Mouse (Mus musculus): ENCODE measurements around the gene Usp49. TPM values are rescaled to one million over a fixed set of nuclear protein-coding genes. Genes with fewer than 3 reads are reported as not detected.
"Not testable (repeated sequence)": the region's sequence is repeated elsewhere in the genome, so short reads cannot be mapped to it uniquely, and the experiment has no call there.

Gene Usp49
- polyA plus RNA-seq, 1 experiment from 2014 or later, result 4.5 TPM

DNA sequence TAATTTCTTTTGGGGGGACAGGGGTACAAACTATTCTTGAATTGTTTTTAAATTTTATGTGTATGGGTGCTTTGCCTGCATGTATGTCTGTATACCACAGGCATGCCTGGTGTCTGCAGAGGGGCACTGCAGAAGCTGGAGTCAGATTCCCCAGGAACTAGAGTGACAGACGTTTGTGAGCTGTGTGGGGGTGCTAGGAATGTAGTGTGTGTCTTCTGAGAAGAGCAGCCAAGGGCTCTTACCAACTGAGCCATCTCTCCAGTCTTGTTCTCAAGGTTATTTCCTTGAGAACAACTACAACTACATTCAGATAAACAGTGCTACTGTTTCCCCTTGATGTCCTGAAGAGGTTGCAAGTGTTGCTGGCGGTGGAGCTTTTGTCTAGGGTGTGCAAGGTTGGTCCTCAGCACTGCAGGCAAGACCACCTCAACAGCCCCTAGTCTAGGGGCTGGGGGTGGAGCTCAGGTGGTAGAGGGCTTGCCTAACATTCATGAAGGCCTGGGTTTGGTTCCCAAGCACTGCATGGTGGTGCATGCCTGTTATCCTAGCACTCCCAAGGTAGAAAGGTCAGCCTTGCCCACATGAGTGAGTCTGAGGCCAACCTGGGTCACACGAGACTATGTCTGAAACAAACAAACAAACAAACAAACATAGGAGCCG, 1.8 kb downstream of the Usp49 start:
- Histone ChIP-seq H3K36me3 (peaks cover 6% of the 10 kb centered on the region; the same call in 1 of the 2 replicates), H3K4me3 (no peak overlapping the region), H3K9me3 (no peaks in the 10 kb centered on the region), H3K4me1 (peaks cover 26% of the 10 kb centered on the region), H3K27me3 (ENCODE audit: insufficient read depth, poor library complexity, severe bottlenecking) (no peaks in the 10 kb centered on the region), H3K27ac (no peak overlapping the region)
- DNase-seq (ENCODE audit: low spot score), result peak; percentile 58
- 65% methylated on average over 4 of the region's 4 CpGs for WGBS

GRCm38 (mm10) chr17:47633999-47634770, 3.7 kb downstream of the Usp49 start:
- DNase-seq (ENCODE audit: low spot score), result no peak
- H3K27ac ChIP-seq, result no peak overlapping the region
- H3K4me1 ChIP-seq, result peaks cover 20% of the 10 kb centered on the region
- no peaks in the 10 kb centered on the region for H3K9me3 ChIP-seq
- no peak overlapping the region for H3K4me3 ChIP-seq
- WGBS, result 77% methylated on average over 7 of the region's 7 CpGs
- H3K27me3 ChIP-seq (ENCODE audit: insufficient read depth, poor library complexity, severe bottlenecking), result no peaks in the 10 kb centered on the region
- H3K36me3 ChIP-seq, result 0 out of 2 replicates have a peak, but pooled peaks cover 3% of the 10 kb centered on the region

DNA sequence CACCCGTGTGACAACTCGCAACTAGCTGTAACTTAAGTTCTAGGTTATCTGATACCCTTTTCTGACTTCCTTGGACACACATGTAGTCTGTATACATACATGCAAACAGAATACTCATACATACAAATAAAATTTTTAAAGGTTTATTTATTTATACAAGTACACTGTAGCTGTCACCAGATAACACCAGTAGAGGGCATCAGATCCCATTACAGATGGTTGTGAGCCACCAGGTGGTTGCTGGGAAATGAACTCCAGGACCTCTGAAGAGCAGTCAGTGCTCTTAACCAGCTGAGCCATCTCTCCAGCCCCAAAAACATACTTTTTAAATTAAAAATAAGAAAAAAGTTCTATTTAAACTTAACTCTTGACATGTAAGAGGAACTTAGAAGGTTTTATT, 12.5 kb downstream of the Usp49 start:
- H3K9me3 ChIP-seq, result no peaks in the 10 kb centered on the region
- H3K4me1 ChIP-seq, result no peaks in the 10 kb centered on the region
- H3K27me3 ChIP-seq (ENCODE audit: insufficient read depth, poor library complexity, severe bottlenecking), result no peaks in the 10 kb centered on the region
- no peak overlapping the region for H3K27ac ChIP-seq
- WGBS, result 74% methylated on average over 2 of the region's 2 CpGs
- H3K36me3 ChIP-seq, result no peaks in the 10 kb centered on the region
- DNase-seq (ENCODE audit: low spot score), result peak; percentile 27
- no peak overlapping the region for H3K4me3 ChIP-seq

- Histone ChIP-seq H3K4me3 (no peak overlapping the region), H3K27ac (no peak overlapping the region), H3K36me3 (no peaks in the 10 kb centered on the region), H3K27me3 (ENCODE audit: insufficient read depth, poor library complexity, severe bottlenecking) (no peaks in the 10 kb centered on the region), H3K9me3 (no peaks in the 10 kb centered on the region), H3K4me1 (no peaks in the 10 kb centered on the region)
- peak; percentile 82 for DNase-seq (ENCODE audit: low spot score)
- WGBS, result 79% methylated on average over 1 of the region's 1 CpGs
These were observed 16.2 kb downstream of the Usp49 start for GRCm38 (mm10) chr17:47646683-47647082.

DNA sequence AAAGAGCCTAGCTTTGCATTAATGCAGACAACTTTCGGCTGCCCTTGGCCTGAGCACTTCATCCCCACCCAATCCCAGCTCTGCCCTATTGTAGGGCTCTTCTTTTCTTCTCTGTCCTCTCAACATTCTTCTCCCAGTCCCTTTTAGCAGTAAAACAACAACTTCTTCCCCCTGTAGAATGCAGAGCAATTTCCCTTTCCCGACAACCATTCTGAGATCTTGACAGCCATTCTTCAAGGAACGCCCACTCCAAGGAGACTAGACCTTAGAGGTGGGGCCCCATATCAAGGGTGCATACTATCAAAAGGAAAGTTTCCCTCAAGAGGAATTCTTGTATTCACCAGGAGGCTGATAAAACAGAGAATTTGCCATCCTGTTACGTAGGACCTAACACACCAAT, 18.5 kb downstream of the Usp49 start:
- Histone ChIP-seq H3K4me3 (no peak overlapping the region), H3K9me3 (no peaks in the 10 kb centered on the region), H3K36me3 (peaks cover 4% of the 10 kb centered on the region; the same call in 1 of the 2 replicates), H3K27me3 (ENCODE audit: insufficient read depth, poor library complexity, severe bottlenecking) (no peaks in the 10 kb centered on the region), H3K27ac (no peak overlapping the region), H3K4me1 (no peaks in the 10 kb centered on the region)
- DNase-seq (ENCODE audit: low spot score), result peak; percentile 30
- WGBS, result 65% methylated on average over 4 of the region's 4 CpGs

- no peaks in the 10 kb centered on the region for H3K4me1 ChIP-seq
- DNase-seq (ENCODE audit: low spot score), result peak; percentile 63
- no peak overlapping the region for H3K4me3 ChIP-seq
- H3K36me3 ChIP-seq, result peaks cover 7% of the 10 kb centered on the region; the same call in 1 of the 2 replicates
- no peaks in the 10 kb centered on the region for H3K9me3 ChIP-seq
- WGBS, result 80% methylated on average over 2 of the region's 2 CpGs
- no peak overlapping the region for H3K27ac ChIP-seq
- no peaks in the 10 kb centered on the region for H3K27me3 ChIP-seq (ENCODE audit: insufficient read depth, poor library complexity, severe bottlenecking)
These were observed 21.5 kb downstream of the Usp49 start for GRCm38 (mm10) chr17:47651953-47652352.

GRCm38 (mm10) chr17:47654346-47654745, 23.9 kb downstream of the Usp49 start:
- H3K27me3 ChIP-seq (ENCODE audit: insufficient read depth, poor library complexity, severe bottlenecking); H3K9me3 ChIP-seq; H3K36me3 ChIP-seq; H3K27ac ChIP-seq; H3K4me1 ChIP-seq; H3K4me3 ChIP-seq: not testable (repeated sequence)
- 94% methylated on average over 8 of the region's 8 CpGs for WGBS
- peak; percentile 56 for DNase-seq (ENCODE audit: low spot score)

GRCm38 (mm10) chr17:47655697-47656096, 25.2 kb downstream of the Usp49 start:
- DNase-seq (ENCODE audit: low spot score), result peak; percentile 31
- WGBS, result 84% methylated on average over 5 of the region's 5 CpGs
- H3K36me3 ChIP-seq, result peaks cover 7% of the 10 kb centered on the region; the same call in 1 of the 2 replicates
- no peaks in the 10 kb centered on the region for H3K4me1 ChIP-seq
- H3K9me3 ChIP-seq, result no peaks in the 10 kb centered on the region
- no peak overlapping the region for H3K4me3 ChIP-seq
- no peak overlapping the region for H3K27ac ChIP-seq
- H3K27me3 ChIP-seq (ENCODE audit: insufficient read depth, poor library complexity, severe bottlenecking), result no peaks in the 10 kb centered on the region

- Histone ChIP-seq H3K36me3 (peaks cover 7% of the 10 kb centered on the region; the same call in 1 of the 2 replicates), H3K27me3 (ENCODE audit: insufficient read depth, poor library complexity, severe bottlenecking) (no peaks in the 10 kb centered on the region), H3K4me1 (no peaks in the 10 kb centered on the region), H3K27ac (no peak overlapping the region), H3K4me3 (no peak overlapping the region), H3K9me3 (no peaks in the 10 kb centered on the region)
- DNase-seq (ENCODE audit: low spot score), result peak; percentile 56
- WGBS, result 78% methylated on average over 4 of the region's 4 CpGs
These were observed 27.4 kb downstream of the Usp49 start for GRCm38 (mm10) chr17:47657901-47658300.

DNA sequence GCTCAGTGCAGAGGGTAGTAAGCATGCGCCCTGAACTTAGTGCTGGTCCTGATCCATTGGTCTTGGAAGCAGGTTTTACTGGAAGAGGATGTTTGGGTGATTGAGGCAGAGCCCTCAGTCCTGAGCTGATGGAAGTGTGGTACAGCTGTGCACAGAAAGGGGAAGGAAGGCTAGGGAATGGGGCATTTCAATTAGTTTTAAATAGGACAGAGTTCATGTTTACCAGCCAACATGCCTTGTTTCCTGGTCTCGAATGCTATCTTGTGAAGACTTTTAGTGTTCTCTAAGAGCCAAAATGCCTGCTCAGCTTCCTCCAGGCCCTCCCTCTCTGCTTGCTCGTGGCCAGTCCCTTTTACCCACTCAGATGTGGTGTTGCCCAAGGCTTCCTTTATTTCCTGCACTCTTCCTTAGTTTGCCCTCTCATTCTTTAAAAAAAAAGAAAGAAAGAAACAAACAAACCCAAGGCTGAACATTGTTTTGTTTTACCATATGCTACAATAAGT, 28.3 kb downstream of the Usp49 start:
- no peak overlapping the region for H3K27ac ChIP-seq
- 66% methylated on average over 3 of the region's 3 CpGs for WGBS
- H3K4me1 ChIP-seq, result no peaks in the 10 kb centered on the region
- DNase-seq (ENCODE audit: low spot score), result no peak
- 0 out of 2 replicates have a peak, but pooled peaks cover 2% of the 10 kb centered on the region for H3K36me3 ChIP-seq
- no peak overlapping the region for H3K4me3 ChIP-seq
- H3K9me3 ChIP-seq, result no peaks in the 10 kb centered on the region
- no peaks in the 10 kb centered on the region for H3K27me3 ChIP-seq (ENCODE audit: insufficient read depth, poor library complexity, severe bottlenecking)

DNA sequence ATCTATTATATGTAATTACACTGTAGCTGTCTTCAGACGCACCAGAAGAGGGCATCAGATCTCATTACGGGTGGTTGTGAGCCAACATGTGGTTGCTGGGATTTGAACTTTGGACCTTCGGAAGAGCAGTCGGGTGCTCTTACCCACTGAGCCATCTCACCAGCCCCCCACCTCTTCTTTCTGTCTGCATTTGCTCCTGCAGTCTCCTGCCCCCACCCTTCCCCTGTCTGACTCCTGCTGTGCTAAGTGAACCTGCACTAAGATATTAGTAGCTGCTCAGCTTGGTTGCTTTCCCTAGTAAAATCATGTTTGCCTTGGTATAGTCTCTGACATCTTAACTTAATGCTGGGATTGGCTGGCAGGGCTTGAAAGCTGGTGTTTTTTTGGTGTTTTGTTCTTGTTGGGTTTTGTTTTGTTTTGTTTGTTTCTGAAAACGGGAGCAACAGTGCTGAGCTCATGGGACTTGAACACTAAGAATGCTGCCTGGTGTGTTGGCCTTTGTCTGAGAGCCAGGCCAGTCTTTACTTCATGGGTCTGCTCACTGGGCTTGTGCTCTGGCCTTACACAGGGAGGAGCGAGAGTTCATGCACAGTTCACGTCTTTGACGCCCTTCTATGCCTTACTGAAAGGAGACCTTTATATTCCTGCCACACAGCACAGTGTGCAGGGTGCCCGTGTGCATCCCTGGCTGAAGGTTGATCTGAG, 32.7 kb downstream of the Usp49 start:
- no peak overlapping the region for H3K27ac ChIP-seq
- no peaks in the 10 kb centered on the region for H3K9me3 ChIP-seq
- 72% methylated on average over 9 of the region's 9 CpGs for WGBS
- no peak for DNase-seq (ENCODE audit: low spot score)
- no peaks in the 10 kb centered on the region for H3K36me3 ChIP-seq
- no peak overlapping the region for H3K4me3 ChIP-seq
- no peaks in the 10 kb centered on the region for H3K27me3 ChIP-seq (ENCODE audit: insufficient read depth, poor library complexity, severe bottlenecking)
- H3K4me1 ChIP-seq, result no peaks in the 10 kb centered on the region

- Histone ChIP-seq H3K27ac (no peak overlapping the region), H3K27me3 (ENCODE audit: insufficient read depth, poor library complexity, severe bottlenecking) (0 out of 2 replicates have a peak, but pooled peaks cover 3% of the 10 kb centered on the region), H3K9me3 (no peaks in the 10 kb centered on the region), H3K4me3 (no peak overlapping the region), H3K36me3 (no peaks in the 10 kb centered on the region), H3K4me1 (no peaks in the 10 kb centered on the region)
- 84% methylated on average over 7 of the region's 7 CpGs for WGBS
- DNase-seq (ENCODE audit: low spot score), result no peak
These were observed 34.0 kb downstream of the Usp49 start for GRCm38 (mm10) chr17:47664474-47664873.

GRCm38 (mm10) chr17:47669166-47669565, 38.7 kb downstream of the Usp49 start:
- Histone ChIP-seq H3K36me3 (no peaks in the 10 kb centered on the region), H3K9me3 (no peaks in the 10 kb centered on the region), H3K27me3 (ENCODE audit: insufficient read depth, poor library complexity, severe bottlenecking) (peaks cover 43% of the 10 kb centered on the region), H3K4me1 (peaks cover 22% of the 10 kb centered on the region), H3K4me3 (no peak overlapping the region), H3K27ac (no peak overlapping the region)
- WGBS, result 81% methylated on average over 4 of the region's 4 CpGs
- DNase-seq (ENCODE audit: low spot score), result no peak
